Mouse (Mus musculus) forebrain, embryonic 10.5 days (tissue): ENCODE data around the gene Fasn. TPM values are rescaled to one million over a fixed set of nuclear protein-coding genes. Genes with fewer than 3 reads are reported as not detected.
A peak's percentile ranks its signal among the peaks of the same experiment; 100 is the strongest.
"Not testable (repeated sequence)": the region's sequence is repeated elsewhere in the genome, so short reads cannot be mapped to it uniquely, and the experiment has no call there.

Source experiments
- DNase-seq: peaks from one replicate; pipeline ENCODE4 v3.0.0-alpha.2; 2017; ENCODE audit warnings: low spot score; ENCODE audit errors: extremely low spot score
- H3K27ac ChIP-seq: fragments of 300-500 bp; sonication (generic); 2 replicates; pipeline ENCODE4 v1.5.1; 2016; ENCODE audit warnings: mild to moderate bottlenecking
- H3K27me3 ChIP-seq: fragments of 300-500 bp; sonication (generic); 2 replicates; pipeline ENCODE4 v1.6.1; 2016; ENCODE audit warnings: mild to moderate bottlenecking; ENCODE audit not compliant: poor library complexity, severe bottlenecking
- H3K36me3 ChIP-seq: fragments of 300-500 bp; sonication (generic); replicated peaks from 2 replicates; pipeline ENCODE4 v1.6.1; 2016; ENCODE audit warnings: mild to moderate bottlenecking, moderate library complexity
- H3K4me1 ChIP-seq: fragments of 300-500 bp; sonication (generic); 2 replicates; pipeline ENCODE4 v1.6.1; 2016
- H3K4me3 ChIP-seq: fragments of 300-500 bp; sonication (generic); 2 replicates; pipeline ENCODE4 v1.5.1; 2016; ENCODE audit warnings: mild to moderate bottlenecking, moderate library complexity
- H3K9me3 ChIP-seq: fragments of 300-500 bp; sonication (generic); 2 replicates; pipeline ENCODE4 v1.6.1; 2016; ENCODE audit warnings: mild to moderate bottlenecking, moderate library complexity
- WGBS: fragments of 180-500 bp; shearing (Covaris S2); methylation state at CpG from one replicate; pipeline ENCODE4 v1.1.7; 2016; 5-methylcytosine and 5-hydroxymethylcytosine counted together
- polyA plus RNA-seq: library from polyadenylated mRNA; unstranded; fragments of >200 nt; fragmentation: Nextera tagmentation; extraction: Ambion mirVana; gene quantifications from 2 replicates; pipeline ENCODE4 v1.2.1, GENCODE M21; 2016

The Fasn gene
- 134 and 144 TPM in 2 replicates for polyA plus RNA-seq

GRCm38 (mm10) chr11:120823956-120824786 is at the start of gene Fasn:
Fasn (minus strand) TSS chr11:120824547.
- Histone ChIP-seq H3K27me3 (no peaks in the 10 kb centered on the region), H3K4me3 (peak within 1 kb of the TSS; percentile 94), H3K4me1 (peaks cover 63% of the 10 kb centered on the region), H3K36me3 (peaks cover 49% of the 10 kb centered on the region), H3K27ac (peak within 1 kb of the TSS; percentile 99), H3K9me3 (no peaks in the 10 kb centered on the region)
- WGBS = under 1% methylated on average over 109 of the region's 109 CpGs
- peak; percentile 99 for DNase-seq

DNA sequence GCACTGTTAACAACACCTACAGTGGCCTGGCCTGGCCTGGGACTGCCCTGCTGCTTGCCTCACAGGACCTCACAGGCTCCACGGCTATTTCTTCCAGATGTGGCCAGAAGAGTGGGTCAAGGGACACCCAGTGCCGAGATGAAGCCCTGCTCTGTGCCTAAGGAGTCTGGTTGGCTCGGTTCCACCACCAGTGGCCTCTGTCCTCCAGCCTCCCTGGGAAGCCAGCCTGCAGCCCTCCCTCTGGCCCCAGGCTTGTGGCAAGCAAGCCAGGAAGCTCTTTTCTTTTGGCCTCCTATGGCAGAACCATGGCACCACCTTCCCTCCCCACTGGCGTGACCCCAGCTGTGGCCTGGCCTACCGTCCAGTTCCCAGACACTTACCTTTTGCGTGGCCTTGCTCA is 48.9 kb upstream of the Fasn start:
- 62% methylated on average over 6 of the region's 6 CpGs for WGBS
- no peak overlapping the region for H3K4me3 ChIP-seq
- H3K9me3 ChIP-seq = no peaks in the 10 kb centered on the region
- H3K27me3 ChIP-seq = no peaks in the 10 kb centered on the region
- peaks cover 28% of the 10 kb centered on the region for H3K36me3 ChIP-seq
- peak overlapping the region; percentile 54 for H3K27ac ChIP-seq
- H3K4me1 ChIP-seq = peaks cover 17% of the 10 kb centered on the region
- DNase-seq = no peak

DNA sequence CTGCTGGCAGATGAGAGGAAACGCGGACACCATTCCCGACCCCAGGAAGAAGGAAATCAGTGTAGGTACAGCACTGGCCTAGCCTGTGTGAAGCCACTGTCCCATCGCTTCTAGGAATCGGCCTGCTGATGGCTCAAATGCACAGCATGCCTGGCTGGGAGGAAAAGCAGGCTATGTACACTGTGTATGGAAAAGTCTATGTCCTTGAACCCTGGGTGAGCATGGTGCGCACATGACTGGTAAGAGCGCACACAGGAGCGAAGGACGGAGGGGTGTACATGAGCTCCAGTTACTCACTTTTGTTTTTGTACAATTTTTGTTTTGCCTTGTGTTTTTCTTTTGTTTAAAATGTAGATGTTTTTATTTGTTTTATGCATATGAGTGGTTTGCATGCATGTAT is 47.2 kb upstream of the Fasn start:
- Histone ChIP-seq H3K27me3 (no peaks in the 10 kb centered on the region), H3K4me1 (peaks cover 17% of the 10 kb centered on the region), H3K9me3 (no peaks in the 10 kb centered on the region), H3K27ac (no peak overlapping the region), H3K4me3 (no peak overlapping the region), H3K36me3 (peaks cover 12% of the 10 kb centered on the region)
- DNase-seq = no peak
- WGBS = 94% methylated on average over 9 of the region's 9 CpGs

- 0 out of 2 replicates have a peak, but pooled peaks cover 2% of the 10 kb centered on the region for H3K4me1 ChIP-seq
- H3K36me3 ChIP-seq = peaks cover 29% of the 10 kb centered on the region
- no peaks in the 10 kb centered on the region for H3K27me3 ChIP-seq
- H3K9me3 ChIP-seq = no peaks in the 10 kb centered on the region
- 88% methylated on average over 1 of the region's 1 CpGs for WGBS
- DNase-seq = no peak
- H3K4me3 ChIP-seq = no peak overlapping the region
- no peak overlapping the region for H3K27ac ChIP-seq
These were observed 41.5 kb upstream of the Fasn start for GRCm38 (mm10) chr11:120865816-120866215.

GRCm38 (mm10) chr11:120862819-120863218 is 38.5 kb upstream of the Fasn start:
- no peak for DNase-seq
- H3K36me3 ChIP-seq = peaks cover 59% of the 10 kb centered on the region
- no peak overlapping the region for H3K4me3 ChIP-seq
- no peaks in the 10 kb centered on the region for H3K9me3 ChIP-seq
- 0 out of 2 replicates have a peak overlapping the region, but pooled peaks have one; percentile 13 for H3K27ac ChIP-seq
- WGBS = 82% methylated on average over 10 of the region's 10 CpGs
- 0 out of 2 replicates have a peak, but pooled peaks cover 2% of the 10 kb centered on the region for H3K4me1 ChIP-seq
- no peaks in the 10 kb centered on the region for H3K27me3 ChIP-seq

- H3K27me3 ChIP-seq, H3K4me3 ChIP-seq, H3K9me3 ChIP-seq, DNase-seq, H3K27ac ChIP-seq: not testable (repeated sequence)
- peaks cover 71% of the 10 kb centered on the region for H3K36me3 ChIP-seq
- H3K4me1 ChIP-seq = peaks cover 21% of the 10 kb centered on the region
- WGBS = 100% methylated on average over 3 of the region's 3 CpGs
These were observed 31.6 kb upstream of the Fasn start for GRCm38 (mm10) chr11:120855938-120856337.

DNA sequence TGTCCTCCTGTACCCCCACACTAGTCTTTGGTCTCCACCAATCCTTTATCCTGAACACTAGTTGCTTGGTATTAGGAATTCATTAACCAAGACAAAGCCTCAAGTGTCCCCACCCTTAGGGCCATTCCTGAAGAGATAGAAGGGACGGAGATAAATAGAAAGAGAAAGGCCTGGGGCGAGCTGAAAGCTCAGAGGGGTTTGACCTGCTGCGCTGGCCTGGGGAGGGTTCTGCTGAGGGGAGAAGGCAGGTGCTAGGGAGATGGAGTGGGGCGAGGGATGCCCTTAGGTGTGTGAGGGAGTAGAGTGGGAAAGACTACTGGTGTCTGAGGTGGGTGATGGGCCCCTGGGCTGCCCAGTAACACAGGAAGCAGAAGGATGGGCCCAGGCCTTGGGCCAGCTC is 29.4 kb upstream of the Fasn start:
- Histone ChIP-seq H3K27ac (peak overlapping the region; percentile 60), H3K36me3 (peaks cover 50% of the 10 kb centered on the region), H3K4me1 (peaks cover 21% of the 10 kb centered on the region), H3K27me3 (no peaks in the 10 kb centered on the region), H3K9me3 (no peaks in the 10 kb centered on the region), H3K4me3 (no peak overlapping the region)
- WGBS = 62% methylated on average over 4 of the region's 4 CpGs
- no peak for DNase-seq

DNA sequence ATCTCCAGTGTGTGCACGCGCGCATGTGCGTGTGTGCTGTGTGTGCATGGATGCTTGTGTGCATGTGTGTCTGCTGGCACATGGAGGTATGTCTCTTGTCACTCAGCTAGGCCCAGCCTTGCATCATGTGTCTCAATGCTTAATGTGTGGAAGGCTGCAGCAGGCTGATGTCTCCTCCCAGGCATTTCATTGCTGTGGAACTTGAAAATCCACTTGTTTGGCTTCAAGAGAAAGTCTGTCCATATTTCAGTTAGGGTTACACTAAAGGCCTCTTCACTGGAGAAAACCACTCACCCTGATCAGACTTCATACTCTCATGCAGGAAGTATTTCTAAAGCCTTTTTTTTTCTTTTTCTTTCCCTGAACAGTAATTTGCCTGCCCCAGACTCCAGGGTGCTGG is 28.8 kb upstream of the Fasn start:
- WGBS = 96% methylated on average over 4 of the region's 4 CpGs
- no peak for DNase-seq
- no peaks in the 10 kb centered on the region for H3K9me3 ChIP-seq
- peaks cover 21% of the 10 kb centered on the region for H3K4me1 ChIP-seq
- H3K27ac ChIP-seq = no peak overlapping the region
- peaks cover 48% of the 10 kb centered on the region for H3K36me3 ChIP-seq
- H3K4me3 ChIP-seq = no peak overlapping the region
- H3K27me3 ChIP-seq = no peaks in the 10 kb centered on the region

DNA sequence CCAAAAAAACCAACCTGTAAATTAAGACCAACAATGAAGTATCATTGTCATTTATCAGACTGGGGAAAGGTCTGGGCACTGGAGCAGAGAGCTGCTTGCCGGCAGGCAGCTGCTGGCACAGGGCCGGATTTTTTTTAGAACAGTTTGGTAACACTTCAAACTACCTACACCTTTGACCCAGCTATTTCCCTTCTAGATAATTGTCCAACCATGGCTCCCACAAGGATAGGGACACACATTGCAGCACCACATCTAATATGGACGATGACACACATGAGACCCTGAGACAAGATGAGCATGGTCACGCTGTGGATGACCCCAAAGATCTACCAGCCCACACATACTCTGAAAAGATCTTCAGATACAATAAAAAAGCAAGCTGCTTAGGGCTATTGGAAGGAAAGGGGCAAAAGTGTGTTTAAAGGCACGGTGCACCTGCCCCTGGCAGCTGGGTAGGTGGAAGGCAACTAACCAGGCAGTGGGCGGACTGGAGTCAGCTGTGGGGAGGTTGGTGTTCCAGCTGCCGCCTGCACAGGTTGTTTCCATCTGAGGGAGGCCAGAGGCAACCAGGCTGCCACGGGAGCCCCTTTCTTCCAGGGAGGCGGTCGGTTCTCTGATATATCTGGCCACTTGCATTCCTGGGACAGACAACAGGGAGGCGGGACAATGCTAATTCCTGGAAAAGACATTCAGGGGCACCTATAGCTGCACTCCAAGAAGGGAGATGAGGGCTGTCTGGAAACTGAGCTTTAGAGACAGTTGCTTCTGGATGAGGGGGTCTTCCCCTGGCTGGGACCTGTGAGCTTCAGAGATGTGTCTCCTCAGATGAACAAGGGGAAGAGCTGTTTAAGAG is 28.0 kb upstream of the Fasn start:
- H3K4me1 ChIP-seq = peaks cover 21% of the 10 kb centered on the region
- DNase-seq = no peak
- H3K27me3 ChIP-seq = no peaks in the 10 kb centered on the region
- no peaks in the 10 kb centered on the region for H3K9me3 ChIP-seq
- H3K4me3 ChIP-seq = no peak overlapping the region
- 0 out of 2 replicates have a peak overlapping the region, but pooled peaks have one; percentile 30 for H3K27ac ChIP-seq
- H3K36me3 ChIP-seq = peaks cover 42% of the 10 kb centered on the region
- WGBS = 76% methylated on average over 11 of the region's 11 CpGs

- Histone ChIP-seq H3K27ac (0 out of 2 replicates have a peak overlapping the region, but pooled peaks have one; percentile 3), H3K9me3 (no peaks in the 10 kb centered on the region), H3K4me3 (no peak overlapping the region), H3K4me1 (peaks cover 21% of the 10 kb centered on the region), H3K27me3 (no peaks in the 10 kb centered on the region), H3K36me3 (peaks cover 43% of the 10 kb centered on the region)
- WGBS = 76% methylated on average over 2 of the region's 2 CpGs
- no peak for DNase-seq
These were observed 27.2 kb upstream of the Fasn start for GRCm38 (mm10) chr11:120851582-120851981.

GRCm38 (mm10) chr11:120851132-120851531 is 26.8 kb upstream of the Fasn start:
- H3K27me3 ChIP-seq = no peaks in the 10 kb centered on the region
- no peaks in the 10 kb centered on the region for H3K9me3 ChIP-seq
- 0 out of 2 replicates have a peak overlapping the region, but pooled peaks have one; percentile 3 for H3K27ac ChIP-seq
- H3K4me1 ChIP-seq = peaks cover 21% of the 10 kb centered on the region
- peaks cover 41% of the 10 kb centered on the region for H3K36me3 ChIP-seq
- H3K4me3 ChIP-seq = no peak overlapping the region
- DNase-seq = no peak
- 65% methylated on average over 1 of the region's 1 CpGs for WGBS

GRCm38 (mm10) chr11:120850331-120851030 is 26.1 kb upstream of the Fasn start:
- H3K4me1 ChIP-seq = peaks cover 21% of the 10 kb centered on the region
- no peaks in the 10 kb centered on the region for H3K27me3 ChIP-seq
- no peak overlapping the region for H3K27ac ChIP-seq
- DNase-seq = no peak
- no peaks in the 10 kb centered on the region for H3K9me3 ChIP-seq
- no peak overlapping the region for H3K4me3 ChIP-seq
- peaks cover 34% of the 10 kb centered on the region for H3K36me3 ChIP-seq
- 65% methylated on average over 2 of the region's 2 CpGs for WGBS
